Mouse (Mus musculus): ENCODE data around the gene Hmcn1.

DNA sequence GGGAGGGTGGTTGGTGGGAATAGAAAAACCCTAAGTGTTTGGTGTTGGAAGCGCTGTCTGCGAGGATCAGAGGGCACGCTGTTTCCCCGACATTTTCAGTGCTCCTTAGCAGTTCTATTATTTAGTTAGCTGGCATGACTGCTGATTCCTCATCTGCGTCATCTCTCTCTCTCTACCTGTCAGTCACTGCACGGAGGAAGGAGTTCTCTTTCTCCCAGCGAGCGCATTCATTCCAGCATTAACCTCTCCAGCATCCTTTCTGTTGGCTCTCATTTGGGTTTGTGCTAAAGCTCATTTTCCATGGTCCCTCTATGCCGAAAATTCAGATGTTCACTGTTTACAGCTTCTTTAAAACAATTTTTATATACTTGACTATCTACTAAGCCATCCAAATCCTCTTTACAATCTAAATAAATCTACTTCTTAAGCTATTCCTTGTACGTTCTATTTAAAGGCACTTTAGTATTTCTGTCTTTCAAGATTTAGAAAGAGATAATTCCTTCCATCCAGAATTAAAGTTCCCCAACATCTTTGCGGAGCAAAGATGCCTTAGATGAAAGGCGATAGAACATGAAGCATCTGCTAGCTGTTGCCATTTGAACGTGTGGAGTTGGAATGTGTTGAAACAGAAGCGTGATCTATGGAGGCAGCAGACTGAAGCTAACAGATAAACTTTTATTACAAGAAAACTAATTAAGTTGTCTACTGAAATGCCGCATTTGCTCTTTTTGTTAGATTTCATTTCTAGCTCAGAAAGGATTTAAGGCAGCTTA is 210.0 kb downstream of the Hmcn1 start:
- TF ChIP-seq POLR2A (IDR thresholded peaks at IDR 0.05; ENCODE audit: low read depth, low read length) (no peak), CTCF (IDR thresholded peaks at IDR 0.05; ENCODE audit: extremely low read depth, insufficient read length, insufficient replicate concordance, low read depth, low read length) (no peak)

Data from small intestine, adult 2 months (tissue).